Mouse (Mus musculus): ENCODE measurements around the gene Sparcl1. TPM values are rescaled to one million over a fixed set of nuclear protein-coding genes. Genes with fewer than 3 reads are reported as not detected.
A peak's percentile ranks its signal among the peaks of the same experiment; 100 is the strongest.

The Sparcl1 gene
- polyA plus RNA-seq, 2 experiments, result 63.9 to 68.4 TPM

DNA sequence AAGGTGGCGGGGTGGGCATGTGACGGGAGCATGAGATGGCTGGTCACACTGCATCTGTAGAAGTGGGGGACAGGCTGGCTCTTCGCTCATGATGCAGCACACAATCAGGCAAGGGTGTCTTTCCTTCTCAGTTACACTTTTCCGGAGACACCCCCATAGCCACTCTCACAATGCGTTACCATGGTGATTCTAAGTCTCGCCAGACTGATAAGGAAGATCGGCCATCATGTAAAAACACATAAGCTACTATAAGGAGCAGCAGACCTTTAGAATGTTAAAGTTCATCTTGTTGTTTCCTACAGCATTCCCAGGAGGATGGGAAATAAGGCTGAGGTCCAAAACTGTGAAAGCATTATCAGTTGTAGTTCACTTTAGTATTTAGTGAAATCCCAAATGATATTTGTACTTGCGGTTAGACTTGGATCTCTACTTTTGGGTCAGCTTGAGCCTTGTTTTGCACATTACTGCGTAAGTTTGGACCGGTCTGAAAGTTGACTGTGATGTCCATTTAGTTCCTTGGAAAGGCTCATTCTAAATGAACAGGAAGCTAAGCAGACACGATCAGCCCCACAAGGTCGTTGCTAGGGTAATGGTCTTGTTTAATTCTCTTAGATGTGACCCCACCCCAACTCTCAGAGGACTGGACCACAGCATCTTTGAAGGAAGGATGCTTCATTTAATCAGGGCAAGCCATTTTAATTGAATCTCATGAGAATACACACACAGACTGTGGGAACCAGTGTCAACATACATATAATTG lies 13.2 kb upstream of the Sparcl1 start:
- H3K36me3 ChIP-seq (ENCODE audit: control insufficient read depth, insufficient read depth, low read length), result no peaks in the 10 kb centered on the region
- H3K4me2 ChIP-seq (replicated peaks; ENCODE audit: low read depth, low read length, severe bottlenecking), result no peak overlapping the region
- H3K27ac ChIP-seq (replicated peaks; ENCODE audit: low read depth, low read length), result no peak overlapping the region
- no peaks in the 10 kb centered on the region for H3K27me3 ChIP-seq (ENCODE audit: control insufficient read depth, insufficient read depth, low read length)
- DNase-seq (ENCODE audit: low spot score) (no peak), ATAC-seq (ENCODE audit: low FRiP score, low read depth) (no peak)
- H3K4me3 ChIP-seq (replicated peaks; ENCODE audit: low read length), result no peak overlapping the region
- peaks cover 7% of the 10 kb centered on the region for H3K4me1 ChIP-seq (ENCODE audit: control insufficient read depth, insufficient read depth, low read length)
- 84% methylated on average over 12 of the region's 12 CpGs for WGBS
- H3K9ac ChIP-seq (ENCODE audit: low read depth, low read length, severe bottlenecking), result no peak overlapping the region
- no peaks in the 10 kb centered on the region for H3K9me3 ChIP-seq (ENCODE audit: control insufficient read depth, low read length)
- no peak for TF ChIP-seq POLR2A (IDR thresholded peaks at IDR 0.05; ENCODE audit: borderline replicate concordance, extremely low read depth, insufficient read depth, insufficient read length)

DNA sequence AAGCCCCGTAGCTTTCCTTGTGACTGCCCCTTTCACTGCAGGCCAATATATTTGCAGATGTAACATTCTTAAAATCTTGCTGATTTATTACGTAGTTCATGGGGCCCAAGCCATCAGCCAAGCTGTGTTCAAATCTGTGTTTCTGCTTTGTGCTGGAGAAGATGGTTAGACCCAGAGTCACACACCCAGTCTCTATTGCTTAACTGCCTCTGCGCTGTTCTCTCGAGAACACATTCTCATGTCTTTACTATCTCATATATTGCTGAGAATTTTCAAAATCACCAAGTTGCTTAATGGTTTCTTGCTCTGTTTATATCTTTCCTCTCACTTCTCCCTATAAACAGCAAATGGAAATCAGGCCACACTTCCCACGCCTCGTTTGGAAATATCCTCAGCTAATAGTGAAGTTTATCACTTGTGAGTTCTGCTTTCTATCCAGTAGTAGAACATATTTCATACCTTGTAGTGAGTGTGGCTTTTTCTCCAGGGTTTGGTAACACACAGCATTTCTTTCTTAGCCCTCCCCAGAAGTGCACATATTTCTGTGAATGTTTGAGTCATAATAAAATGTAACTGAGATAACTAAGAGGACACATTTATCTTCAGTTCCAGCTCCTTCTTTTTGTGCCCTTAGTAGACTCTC lies 10.6 kb upstream of the Sparcl1 start:
- Histone ChIP-seq H3K36me3 (ENCODE audit: control insufficient read depth, insufficient read depth, low read length) (no peaks in the 10 kb centered on the region), H3K9ac (ENCODE audit: low read depth, low read length, severe bottlenecking) (no peak overlapping the region), H3K4me3 (replicated peaks; ENCODE audit: low read length) (no peak overlapping the region), H3K27ac (replicated peaks; ENCODE audit: low read depth, low read length) (no peak overlapping the region), H3K9me3 (ENCODE audit: control insufficient read depth, low read length) (no peaks in the 10 kb centered on the region), H3K4me2 (replicated peaks; ENCODE audit: low read depth, low read length, severe bottlenecking) (no peak overlapping the region), H3K27me3 (ENCODE audit: control insufficient read depth, insufficient read depth, low read length) (no peaks in the 10 kb centered on the region), H3K4me1 (ENCODE audit: control insufficient read depth, insufficient read depth, low read length) (peaks cover 7% of the 10 kb centered on the region)
- no peak for ATAC-seq (ENCODE audit: low FRiP score, low read depth)
- no peak for TF ChIP-seq POLR2A (IDR thresholded peaks at IDR 0.05; ENCODE audit: borderline replicate concordance, extremely low read depth, insufficient read depth, insufficient read length)
- no peak for DNase-seq (ENCODE audit: low spot score)
- WGBS, result 66% methylated on average over 6 of the region's 6 CpGs

DNA sequence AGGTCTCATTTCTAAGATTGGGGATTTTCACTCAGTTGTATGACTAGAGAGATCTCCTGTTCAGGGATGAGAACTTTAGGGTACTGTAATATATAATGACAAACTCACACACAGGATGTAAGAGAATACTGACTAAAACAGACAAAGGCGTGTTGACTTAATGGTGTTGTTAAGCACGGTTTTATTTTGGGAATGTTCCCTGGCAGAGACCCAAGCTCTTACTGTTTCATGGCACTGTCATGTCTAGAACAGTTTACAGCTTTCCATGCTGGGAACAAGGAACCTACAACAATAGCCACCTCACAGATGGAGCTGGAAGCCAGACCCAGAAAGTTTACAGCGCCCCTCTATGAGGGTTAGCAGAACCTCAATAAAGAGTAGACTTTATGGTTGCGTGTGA lies 2.4 kb upstream of the Sparcl1 start:
- no peak overlapping the region for H3K27ac ChIP-seq (replicated peaks; ENCODE audit: low read depth, low read length)
- 69% methylated on average over 4 of the region's 4 CpGs for WGBS
- TF ChIP-seq POLR2A (IDR thresholded peaks at IDR 0.05; ENCODE audit: borderline replicate concordance, extremely low read depth, insufficient read depth, insufficient read length), result no peak
- DNase-seq (ENCODE audit: low spot score), result no peak
- no peaks in the 10 kb centered on the region for H3K9me3 ChIP-seq (ENCODE audit: control insufficient read depth, low read length)
- no peaks in the 10 kb centered on the region for H3K36me3 ChIP-seq (ENCODE audit: control insufficient read depth, insufficient read depth, low read length)
- no peak overlapping the region for H3K9ac ChIP-seq (ENCODE audit: low read depth, low read length, severe bottlenecking)
- H3K4me3 ChIP-seq (replicated peaks; ENCODE audit: low read length), result no peak overlapping the region
- ATAC-seq (ENCODE audit: low FRiP score, low read depth), result no peak
- H3K4me1 ChIP-seq (ENCODE audit: control insufficient read depth, insufficient read depth, low read length), result peaks cover 29% of the 10 kb centered on the region
- H3K4me2 ChIP-seq (replicated peaks; ENCODE audit: low read depth, low read length, severe bottlenecking), result no peak overlapping the region
- no peaks in the 10 kb centered on the region for H3K27me3 ChIP-seq (ENCODE audit: control insufficient read depth, insufficient read depth, low read length)

DNA sequence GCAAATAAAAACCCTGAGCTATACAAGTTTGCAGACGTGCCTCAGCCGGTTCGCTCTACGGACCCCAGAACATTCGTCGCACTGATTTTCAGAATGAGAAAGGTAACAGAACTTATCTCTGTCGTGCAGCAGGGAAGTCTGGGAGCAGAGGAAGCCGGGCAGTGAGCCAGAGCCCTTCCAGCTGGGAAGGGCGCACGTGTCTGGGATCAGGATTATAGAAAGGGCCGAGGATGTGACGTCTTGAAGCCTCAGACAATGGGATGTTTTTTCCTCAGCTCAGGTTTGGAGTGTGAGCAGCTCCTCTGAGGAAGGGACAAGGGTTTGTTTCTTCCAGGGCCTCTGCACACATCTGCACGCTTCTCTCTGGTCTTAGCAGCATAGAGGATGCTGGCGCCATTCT lies 1.6 kb upstream of the Sparcl1 start:
- no peak for TF ChIP-seq POLR2A (IDR thresholded peaks at IDR 0.05; ENCODE audit: borderline replicate concordance, extremely low read depth, insufficient read depth, insufficient read length)
- peak; percentile 56 for ATAC-seq (ENCODE audit: low FRiP score, low read depth)
- H3K27me3 ChIP-seq (ENCODE audit: control insufficient read depth, insufficient read depth, low read length), result no peaks in the 10 kb centered on the region
- no peak overlapping the region for H3K9ac ChIP-seq (ENCODE audit: low read depth, low read length, severe bottlenecking)
- peak; percentile 79 for DNase-seq (ENCODE audit: low spot score)
- H3K27ac ChIP-seq (replicated peaks; ENCODE audit: low read depth, low read length), result no peak overlapping the region
- H3K4me2 ChIP-seq (replicated peaks; ENCODE audit: low read depth, low read length, severe bottlenecking), result no peak overlapping the region
- no peaks in the 10 kb centered on the region for H3K9me3 ChIP-seq (ENCODE audit: control insufficient read depth, low read length)
- no peak overlapping the region for H3K4me3 ChIP-seq (replicated peaks; ENCODE audit: low read length)
- H3K4me1 ChIP-seq (ENCODE audit: control insufficient read depth, insufficient read depth, low read length), result peaks cover 35% of the 10 kb centered on the region
- H3K36me3 ChIP-seq (ENCODE audit: control insufficient read depth, insufficient read depth, low read length), result no peaks in the 10 kb centered on the region
- 60% methylated on average over 14 of the region's 14 CpGs for WGBS

DNA sequence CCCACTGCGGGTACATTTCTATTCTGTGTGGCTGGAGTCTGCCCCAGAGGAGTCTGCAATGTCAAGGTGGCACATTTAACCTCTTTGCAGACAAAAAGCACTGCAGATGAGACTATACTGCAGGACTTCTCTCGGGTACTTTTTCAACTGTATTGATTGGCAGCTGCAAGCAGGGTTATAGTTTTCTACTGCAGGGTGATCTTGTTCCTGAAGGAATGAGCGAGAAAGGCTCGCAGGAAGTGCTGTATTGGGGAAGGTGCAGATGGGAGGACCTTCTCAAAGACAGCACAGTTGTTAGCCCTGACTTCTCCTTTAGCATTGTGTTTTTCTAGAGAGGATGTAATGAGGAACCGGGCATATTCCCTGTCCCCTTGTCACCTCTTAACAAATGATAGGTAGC lies 1.0 kb downstream of the Sparcl1 start:
- Histone ChIP-seq H3K4me3 (replicated peaks; ENCODE audit: low read length) (peak overlapping the region; percentile 15; the same call in 1 of the 2 replicates), H3K4me1 (ENCODE audit: control insufficient read depth, insufficient read depth, low read length) (peaks cover 60% of the 10 kb centered on the region)
- WGBS, result 15% methylated on average over 5 of the region's 5 CpGs

More for the DNA sequence above, 1.0 kb downstream of the Sparcl1 start:
- H3K27ac ChIP-seq (replicated peaks; ENCODE audit: low read depth, low read length), result peak overlapping the region; percentile 52
- H3K36me3 ChIP-seq (ENCODE audit: control insufficient read depth, insufficient read depth, low read length), result no peaks in the 10 kb centered on the region
- no peak for ATAC-seq (ENCODE audit: low FRiP score, low read depth)
- H3K9me3 ChIP-seq (ENCODE audit: control insufficient read depth, low read length), result no peaks in the 10 kb centered on the region
- no peak overlapping the region for H3K9ac ChIP-seq (ENCODE audit: low read depth, low read length, severe bottlenecking)
- H3K27me3 ChIP-seq (ENCODE audit: control insufficient read depth, insufficient read depth, low read length), result no peaks in the 10 kb centered on the region
- H3K4me2 ChIP-seq (replicated peaks; ENCODE audit: low read depth, low read length, severe bottlenecking), result peak overlapping the region; percentile 34
- DNase-seq (ENCODE audit: low spot score), result no peak
- TF ChIP-seq POLR2A (IDR thresholded peaks at IDR 0.05; ENCODE audit: borderline replicate concordance, extremely low read depth, insufficient read depth, insufficient read length), result no peak

Measured in limb, embryonic 14.5 days (tissue).